Mouse (Mus musculus) embryonic fibroblast, embryonic 13.5 days (primary cell): Measurements from ENCODE around the gene Rhox3a.

Source experiments
- CTCF ChIP-seq: IDR thresholded peaks from 2 replicates; pipeline ENCODE4 v1.5.1; 2011; ENCODE audit warnings: mild to moderate bottlenecking, control low read depth, low read length, moderate library complexity, borderline replicate concordance; ENCODE audit not compliant: insufficient read depth
- POLR2A ChIP-seq: IDR thresholded peaks from 2 replicates; pipeline ENCODE4 v1.6.1; 2011; ENCODE audit warnings: low read depth, mild to moderate bottlenecking, control low read depth, low read length, moderate library complexity

GRCm38 (mm10) chrX:37210941-37211340 lies 38.8 kb upstream of the Rhox3a start, which contains the start of gene Gm9:
- no peak for TF ChIP-seq CTCF
- no peak for TF ChIP-seq POLR2A
